Mouse (Mus musculus) MEL (cell line): ENCODE results near the gene Psap. TPM values are rescaled to one million over a fixed set of nuclear protein-coding genes. Genes with fewer than 3 reads are reported as not detected.

Source experiments
- DNase-seq: peaks from one replicate; pipeline ENCODE4 v3.0.0; 2011; ENCODE audit warnings: low read depth, low spot score
- H3K27ac ChIP-seq: 2 replicates; pipeline ENCODE4 v1.5.1; 2012; ENCODE audit warnings: low read depth, mild to moderate bottlenecking, control low read depth, low read length, moderate library complexity; ENCODE audit not compliant: control insufficient read depth
- H3K27me3 ChIP-seq, 2 experiments: fragments of 150-350 bp in 1 of 2; sonication (generic) in 1 of 2; 2 replicates each; pipeline ENCODE4 v1.6.1; 2012; ENCODE audit warnings: low read length in 2 of 2, mild to moderate bottlenecking in 2 of 2, improper control_type of control experiment in 1 of 2, moderate library complexity in 1 of 2; ENCODE audit not compliant: insufficient read depth in 2 of 2, control insufficient read depth in 1 of 2
- H3K36me3 ChIP-seq, 2 experiments: 2 replicates each; pipeline ENCODE4 v1.6.1; 2012 to 2014; ENCODE audit warnings: low read length in 2 of 2, improper control_type of control experiment in 1 of 2, inconsistent platforms in 1 of 2, mild to moderate bottlenecking in 1 of 2; ENCODE audit not compliant: insufficient read depth in 2 of 2, control insufficient read depth in 1 of 2
- H3K4me1 ChIP-seq, 2 experiments: fragments of 150-350 bp in 1 of 2; sonication (generic) in 1 of 2; 2 replicates each; pipeline ENCODE4 v1.6.1; 2012; ENCODE audit warnings: low read length in 2 of 2, improper control_type of control experiment in 1 of 2, mild to moderate bottlenecking in 1 of 2; ENCODE audit not compliant: insufficient read depth in 2 of 2, control insufficient read depth in 1 of 2
- H3K4me3 ChIP-seq, 2 experiments: fragments of 150-350 bp in 1 of 2; sonication (generic) in 1 of 2; 2 replicates each; pipeline ENCODE4 v1.5.1; 2012; ENCODE audit warnings: low read depth in 2 of 2, low read length in 2 of 2, mild to moderate bottlenecking in 2 of 2, moderate library complexity in 2 of 2, control low read depth in 1 of 2, improper control_type of control experiment in 1 of 2; ENCODE audit not compliant: control insufficient read depth in 1 of 2, insufficient read depth in 1 of 2
- H3K79me2 ChIP-seq: 2 replicates; pipeline ENCODE4 v1.6.1; 2012; ENCODE audit warnings: mild to moderate bottlenecking, low read length, moderate library complexity; ENCODE audit not compliant: control insufficient read depth, poor library complexity, insufficient read depth
- H3K9ac ChIP-seq: 2 replicates; pipeline ENCODE4 v1.6.1; 2012; ENCODE audit warnings: low read depth, mild to moderate bottlenecking, control low read depth, low read length, moderate library complexity; ENCODE audit not compliant: control insufficient read depth, poor library complexity, severe bottlenecking
- H3K9me3 ChIP-seq: fragments of 150-350 bp; sonication (generic); replicated peaks from 2 replicates; pipeline ENCODE4 v1.6.1; 2012; ENCODE audit warnings: mild to moderate bottlenecking, low read length, improper control_type of control experiment, moderate library complexity; ENCODE audit not compliant: insufficient read depth
- BHLHE40 ChIP-seq: IDR thresholded peaks from 2 replicates; pipeline ENCODE4 v1.6.1; 2012; ENCODE audit warnings: low read depth, mild to moderate bottlenecking, inconsistent platforms, low read length, improper control_type of control experiment, borderline replicate concordance
- CHD1 ChIP-seq: IDR thresholded peaks from 2 replicates; pipeline ENCODE4 v1.6.1; 2012; ENCODE audit warnings: low read depth, mild to moderate bottlenecking, inconsistent platforms, low read length, improper control_type of control experiment
- CHD2 ChIP-seq: IDR thresholded peaks from 2 replicates; pipeline ENCODE4 v1.6.1; 2011; ENCODE audit warnings: low read length, improper control_type of control experiment
- EP300 ChIP-seq, 2 experiments: IDR thresholded peaks; 2 replicates each; pipeline ENCODE4 v1.6.1; 2011; ENCODE audit warnings: improper control_type of control experiment in 2 of 2, low read length in 2 of 2, low read depth in 1 of 2, mild to moderate bottlenecking in 1 of 2
- GABPA ChIP-seq: IDR thresholded peaks from 2 replicates; pipeline ENCODE4 v1.6.1; 2012; ENCODE audit warnings: low read depth, mild to moderate bottlenecking, inconsistent platforms, low read length, improper control_type of control experiment, moderate library complexity
- HCFC1 ChIP-seq: IDR thresholded peaks from 2 replicates; pipeline ENCODE4 v1.6.1; 2012; ENCODE audit warnings: low read depth, mild to moderate bottlenecking, inconsistent platforms, low read length, improper control_type of control experiment, moderate library complexity
- KAT2A ChIP-seq: conservative IDR thresholded peaks from 2 replicates; pipeline ENCODE4 v1.6.1; 2012; ENCODE audit warnings: low read depth, low read length, improper control_type of control experiment, inconsistent platforms
- MAFK ChIP-seq: IDR thresholded peaks from 2 replicates; pipeline ENCODE4 v1.6.1; 2011; ENCODE audit warnings: low read depth, mild to moderate bottlenecking, low read length, improper control_type of control experiment, borderline replicate concordance
- MEF2A ChIP-seq: IDR thresholded peaks from 2 replicates; pipeline ENCODE4 v1.6.1; 2014; ENCODE audit warnings: low read depth, mild to moderate bottlenecking, inconsistent platforms, low read length, improper control_type of control experiment; ENCODE audit not compliant: poor library complexity, insufficient replicate concordance, severe bottlenecking; ENCODE audit errors: extremely low read depth
- NELFE ChIP-seq: IDR thresholded peaks from 2 replicates; pipeline ENCODE4 v1.6.1; 2011; ENCODE audit warnings: low read depth, low read length, improper control_type of control experiment
- NRF1 ChIP-seq: IDR thresholded peaks from 2 replicates; pipeline ENCODE4 v1.6.1; 2014; ENCODE audit warnings: low read depth, mild to moderate bottlenecking, inconsistent platforms, low read length, improper control_type of control experiment, moderate library complexity; ENCODE audit not compliant: poor library complexity, insufficient read depth, severe bottlenecking
- RCOR1 ChIP-seq: IDR thresholded peaks from 2 replicates; pipeline ENCODE4 v1.6.1; 2012; ENCODE audit warnings: low read depth, mild to moderate bottlenecking, inconsistent platforms, low read length, improper control_type of control experiment
- TAL1 ChIP-seq: IDR thresholded peaks from 2 replicates; pipeline ENCODE4 v1.6.1; 2012; ENCODE audit warnings: mild to moderate bottlenecking, inconsistent platforms, low read length, moderate library complexity, mixed read lengths
- UBTF ChIP-seq: IDR thresholded peaks from 2 replicates; pipeline ENCODE4 v1.6.1; 2012; ENCODE audit warnings: low read depth, mild to moderate bottlenecking, inconsistent platforms, low read length, improper control_type of control experiment, moderate library complexity, borderline replicate concordance; ENCODE audit not compliant: insufficient read depth
- USF2 ChIP-seq, 2 experiments: IDR thresholded peaks; 2 replicates each; pipeline ENCODE4 v1.6.1; 2011 to 2012; ENCODE audit warnings: improper control_type of control experiment in 2 of 2, low read length in 2 of 2, borderline replicate concordance in 1 of 2, inconsistent platforms in 1 of 2, low read depth in 1 of 2, mild to moderate bottlenecking in 1 of 2; ENCODE audit not compliant: insufficient read depth in 1 of 2
- ZC3H11A ChIP-seq: IDR thresholded peaks from 2 replicates; pipeline ENCODE4 v1.6.1; 2012; ENCODE audit warnings: low read depth, mild to moderate bottlenecking, inconsistent platforms, low read length, improper control_type of control experiment
- polyA plus RNA-seq, 2 experiments: library from polyadenylated mRNA; stranded (reverse) in 1 of 2; unstranded in 1 of 2; fragments of >175 nt in 1 of 2; fragments of >200 nt in 1 of 2; gene quantifications; 2 replicates each; pipeline versions ENCODE4 v1.2.1 to v1.2.4; 2012; ENCODE audit warnings: low replicate concordance in 2 of 2, low read depth in 1 of 2; ENCODE audit not compliant: insufficient read length in 2 of 2, insufficient read depth in 1 of 2, missing spikeins in 1 of 2
- total RNA-seq: library from RNA; depleted of rRNA; stranded (reverse); fragments of 300-350 nt; gene quantifications from 2 replicates; pipeline ENCODE4 v1.2.3, GENCODE M21; 2012

Psap gene
- total and polyA plus RNA-seq, 3 experiments = 56.8 to 153 (median 106) TPM

- Histone ChIP-seq H3K27me3 (no peaks in the 10 kb centered on the region), H3K79me2 (no peaks in the 10 kb centered on the region), H3K36me3 (peaks cover 0 to 15% of the 10 kb centered on the region in 2 experiments; a peak in 2 of 4 replicates), H3K4me3 (no peak overlapping the region), H3K4me1 (peaks cover 4 to 16% of the 10 kb centered on the region in 2 experiments), H3K27ac (no peak overlapping the region), H3K9me3 (no peaks in the 10 kb centered on the region), H3K9ac (no peak overlapping the region)
- DNase-seq = no peak
- TF ChIP-seq CHD2 (no peak), ZC3H11A (no peak), MAFK (no peak)
Observed at GRCm38 (mm10) chr10:60268738-60269137, 8.7 kb upstream of the Psap start.

GRCm38 (mm10) chr10:60269141-60270064, 8.0 kb upstream of the Psap start:
- no peaks in the 10 kb centered on the region for H3K79me2 ChIP-seq
- TF ChIP-seq EP300 (IDR thresholded peaks at IDR 0.05; ENCODE audit: low read depth in 1 of 2, low read length in 2 of 2) (no peak), GABPA (no peak), NRF1 (no peak), RCOR1 (no peak), KAT2A (no peak), MAFK (no peak), USF2 (IDR thresholded peaks at IDR 0.05; ENCODE audit: borderline replicate concordance in 1 of 2, insufficient read depth in 1 of 2, low read depth in 1 of 2, low read length in 2 of 2) (no peak), MEF2A (no peak), TAL1 (no peak), HCFC1 (no peak), NELFE (no peak), CHD2 (no peak), BHLHE40 (no peak), UBTF (no peak), CHD1 (no peak)
- TF ChIP-seq, all 39 proteins: peak for 0
- Histone ChIP-seq H3K27me3 (no peaks in the 10 kb centered on the region), H3K27ac (no peak overlapping the region), H3K36me3 (peaks cover 0 to 15% of the 10 kb centered on the region in 2 experiments; a peak in 2 of 4 replicates), H3K9me3 (no peaks in the 10 kb centered on the region), H3K9ac (no peak overlapping the region), H3K4me3 (no peak overlapping the region), H3K4me1 (peaks cover 4 to 17% of the 10 kb centered on the region in 2 experiments)
- no peak for DNase-seq
